Mouse (Mus musculus) myocyte (in vitro differentiated cells): Measurements from ENCODE around the gene Shroom1.

Experiments used
- CEBPB ChIP-seq: IDR thresholded peaks from 2 replicates; pipeline ENCODE4 v1.6.1; 2011; ENCODE audit warnings: mild to moderate bottlenecking, moderate library complexity; ENCODE audit not compliant: poor library complexity, insufficient read depth, severe bottlenecking
- E2F4 ChIP-seq: IDR thresholded peaks from one replicate; pipeline ENCODE4 v1.6.1; 2011; ENCODE audit warnings: mild to moderate bottlenecking, control low read depth, moderate library complexity; ENCODE audit not compliant: insufficient read depth
- MYOD1 ChIP-seq, 3 experiments: IDR thresholded peaks; one replicate each; pipeline ENCODE4 v1.6.1; 2011; ENCODE audit warnings: control low read depth in 2 of 3, low read depth in 2 of 3, mild to moderate bottlenecking in 2 of 3, moderate library complexity in 1 of 3; ENCODE audit not compliant: insufficient read length in 2 of 3, control insufficient read depth in 1 of 3
- POLR2A ChIP-seq: IDR thresholded peaks from one replicate; pipeline ENCODE4 v1.6.1; 2011; ENCODE audit warnings: low read depth, mild to moderate bottlenecking, control low read depth, moderate library complexity; ENCODE audit not compliant: insufficient read length
- POLR2AphosphoS2 ChIP-seq: IDR thresholded peaks from one replicate; pipeline ENCODE4 v1.6.1; 2011; ENCODE audit warnings: low read depth, control low read depth; ENCODE audit not compliant: insufficient read length
- REST ChIP-seq: IDR thresholded peaks from one replicate; pipeline ENCODE4 v1.6.1; 2011; ENCODE audit warnings: mild to moderate bottlenecking, control low read depth, moderate library complexity; ENCODE audit not compliant: insufficient read depth, insufficient read length
- SRF ChIP-seq: IDR thresholded peaks from one replicate; pipeline ENCODE4 v1.6.1; 2011; ENCODE audit warnings: low read depth; ENCODE audit not compliant: control insufficient read depth, insufficient read length
- USF1 ChIP-seq: IDR thresholded peaks from one replicate; pipeline ENCODE4 v1.6.1; 2011; ENCODE audit warnings: low read depth, mild to moderate bottlenecking, control low read depth, moderate library complexity

- TF ChIP-seq POLR2A (no peak), REST (no peak), POLR2AphosphoS2 (no peak), E2F4 (no peak), USF1 (no peak), SRF (no peak), CEBPB (no peak), MYOD1 (IDR thresholded peaks at IDR 0.05; ENCODE audit: control insufficient read depth in 1 of 3, insufficient read length in 2 of 3, low read depth in 2 of 3) (no peak)
These were observed 22.3 kb downstream of the Shroom1 start for GRCm38 (mm10) chr11:53479171-53479782.
